Mouse (Mus musculus) frontal cortex, adult 2 months (tissue): ENCODE measurements at regions not wholly inside any gene's neighbourhood (a gene's known extent, or its start where the extent isn't known, plus 50 kb on each side); places are given as distances from the start of the nearest gene placed in this dataset.
"Not testable (repeated sequence)": the region's sequence is repeated elsewhere in the genome, so short reads cannot be mapped to it uniquely, and the experiment has no call there.

ENCODE experiments used
- DNase-seq, 2 experiments: peaks; one replicate each; pipeline ENCODE4 v3.0.0; 2022; ENCODE audit warnings: low spot score in 1 of 2; ENCODE audit errors: extremely low spot score in 1 of 2

- not testable (repeated sequence) for DNase-seq
Measured at GRCm38 (mm10) chr13:50754911-50755310, 56.8 kb downstream of the Gm8765 start.

GRCm38 (mm10) chr13:50756334-50756733 lies 58.2 kb downstream of the Gm8765 start:
- not testable (repeated sequence) for DNase-seq

GRCm38 (mm10) chr13:50764618-50765017 lies 66.5 kb downstream of the Gm8765 start:
- DNase-seq: no peak

GRCm38 (mm10) chr13:50780036-50780435 lies 81.9 kb downstream of the Gm8765 start:
- not testable (repeated sequence) for DNase-seq

- peak in 1 of 2 experiments; percentile 24 for DNase-seq
Measured at GRCm38 (mm10) chr13:50829879-50830550, 131.9 kb downstream of the Gm8765 start.
